Mouse (Mus musculus) intestine, postnatal 0 days (tissue): ENCODE data around the gene Fmn2. TPM values are rescaled to one million over a fixed set of nuclear protein-coding genes. Genes with fewer than 3 reads are reported as not detected.

Experiments used
- ATAC-seq: fragments of 200-750 bp; cut with Nextera tagmentation; 2 replicates; pipeline ENCODE4 v1.8.0; 2017; ENCODE audit warnings: mild to moderate bottlenecking, moderate TSS enrichment, moderate library complexity
- H3K27ac ChIP-seq: fragments of 300-500 bp; sonication (generic); 2 replicates; pipeline ENCODE4 v1.5.1; 2014; ENCODE audit warnings: mild to moderate bottlenecking, low read depth, low read length, moderate library complexity
- H3K27me3 ChIP-seq: fragments of 300-500 bp; sonication (generic); replicated peaks from 2 replicates; pipeline ENCODE4 v1.6.1; 2014; ENCODE audit warnings: low read length, mixed read lengths; ENCODE audit not compliant: control insufficient read depth, insufficient read depth
- H3K36me3 ChIP-seq: fragments of 300-500 bp; sonication (generic); 2 replicates; pipeline ENCODE4 v1.6.1; 2014; ENCODE audit warnings: mild to moderate bottlenecking, moderate library complexity; ENCODE audit not compliant: control insufficient read depth, insufficient read depth
- H3K4me1 ChIP-seq: fragments of 300-500 bp; sonication (generic); replicated peaks from 2 replicates; pipeline ENCODE4 v1.6.1; 2014; ENCODE audit warnings: antibody characterized with exemption, low read length, mixed read lengths; ENCODE audit not compliant: control insufficient read depth, insufficient read depth
- H3K4me2 ChIP-seq: fragments of 300-500 bp; sonication (generic); replicated peaks from 2 replicates; pipeline ENCODE4 v1.6.1; 2014; ENCODE audit warnings: low read depth, mild to moderate bottlenecking, moderate library complexity
- H3K4me3 ChIP-seq: fragments of 300-500 bp; sonication (generic); 2 replicates; pipeline ENCODE4 v1.5.1; 2014; ENCODE audit warnings: low read depth, low read length
- H3K9ac ChIP-seq: fragments of 300-500 bp; sonication (generic); 2 replicates; pipeline ENCODE4 v1.6.1; 2014; ENCODE audit warnings: mild to moderate bottlenecking, low read depth, low read length
- H3K9me3 ChIP-seq: fragments of 300-500 bp; sonication (generic); 2 replicates; pipeline ENCODE4 v1.6.1; 2016; ENCODE audit warnings: mixed run types; ENCODE audit not compliant: control insufficient read depth
- CTCF ChIP-seq: sonication (generic); IDR thresholded peaks from 2 replicates; pipeline ENCODE4 v1.5.1; 2016; ENCODE audit warnings: low read depth, mild to moderate bottlenecking, control low read depth, antibody characterized with exemption, moderate library complexity
- WGBS: fragments of 180-500 bp; shearing (Covaris S2); extraction: QIAGEN DNeasy Blood & Tissue Kit; methylation state at CpG from one replicate; pipeline ENCODE4 v1.1.7; 2014; 5-methylcytosine and 5-hydroxymethylcytosine counted together
- polyA plus RNA-seq: library from polyadenylated mRNA; unstranded; fragments of >200 nt; fragmentation: Nextera tagmentation; extraction: Ambion mirVana; gene quantifications from 2 replicates; pipeline ENCODE4 v1.2.1, GENCODE M21; 2015

Gene Fmn2
- polyA plus RNA-seq, 1 experiment from 2014 or later = 0.25 TPM

- Histone ChIP-seq H3K9ac (no peak overlapping the region), H3K4me3 (no peak overlapping the region), H3K27ac (no peak overlapping the region), H3K36me3 (no peaks in the 10 kb centered on the region), H3K9me3 (no peaks in the 10 kb centered on the region), H3K4me2 (no peak overlapping the region), H3K27me3 (no peaks in the 10 kb centered on the region), H3K4me1 (no peaks in the 10 kb centered on the region)
- no peak for ATAC-seq
- TF ChIP-seq CTCF = no peak
- 81% methylated on average over 8 of the region's 8 CpGs for WGBS
Measured at GRCm38 (mm10) chr1:174738958-174739357, 237.3 kb downstream of the Fmn2 start.

GRCm38 (mm10) chr1:174742667-174743066 is 241.0 kb downstream of the Fmn2 start:
- ATAC-seq = no peak
- Histone ChIP-seq H3K27me3 (no peaks in the 10 kb centered on the region), H3K9ac (no peak overlapping the region), H3K9me3 (no peaks in the 10 kb centered on the region), H3K4me1 (no peaks in the 10 kb centered on the region), H3K27ac (no peak overlapping the region), H3K4me2 (no peak overlapping the region), H3K36me3 (no peaks in the 10 kb centered on the region), H3K4me3 (no peak overlapping the region)
- TF ChIP-seq CTCF = no peak
- 86% methylated on average over 2 of the region's 2 CpGs for WGBS

GRCm38 (mm10) chr1:174748520-174748919 is 246.9 kb downstream of the Fmn2 start:
- ATAC-seq = no peak
- Histone ChIP-seq H3K9ac (no peak overlapping the region), H3K9me3 (no peaks in the 10 kb centered on the region), H3K4me1 (no peaks in the 10 kb centered on the region), H3K36me3 (no peaks in the 10 kb centered on the region), H3K4me3 (no peak overlapping the region), H3K27me3 (no peaks in the 10 kb centered on the region), H3K4me2 (no peak overlapping the region), H3K27ac (no peak overlapping the region)
- TF ChIP-seq CTCF = no peak
- 87% methylated on average over 4 of the region's 4 CpGs for WGBS

- no peak overlapping the region for H3K27ac ChIP-seq
- no peaks in the 10 kb centered on the region for H3K36me3 ChIP-seq
- no peaks in the 10 kb centered on the region for H3K9me3 ChIP-seq
- H3K4me3 ChIP-seq = no peak overlapping the region
- H3K9ac ChIP-seq = no peak overlapping the region
- H3K27me3 ChIP-seq = no peaks in the 10 kb centered on the region
- no peak for TF ChIP-seq CTCF
- H3K4me1 ChIP-seq = no peaks in the 10 kb centered on the region
- no peak overlapping the region for H3K4me2 ChIP-seq
- 42% methylated on average over 3 of the region's 3 CpGs for WGBS
- no peak for ATAC-seq
Measured at GRCm38 (mm10) chr1:174750893-174751461, 249.4 kb downstream of the Fmn2 start.

- Histone ChIP-seq H3K27ac (no peak overlapping the region), H3K9me3 (no peaks in the 10 kb centered on the region), H3K9ac (no peak overlapping the region), H3K36me3 (no peaks in the 10 kb centered on the region), H3K4me1 (no peaks in the 10 kb centered on the region), H3K4me3 (no peak overlapping the region), H3K4me2 (no peak overlapping the region), H3K27me3 (no peaks in the 10 kb centered on the region)
- WGBS = 86% methylated on average over 6 of the region's 6 CpGs
- ATAC-seq = no peak
- no peak for TF ChIP-seq CTCF
Measured at GRCm38 (mm10) chr1:174759354-174759753, 257.7 kb downstream of the Fmn2 start.

- H3K36me3 ChIP-seq = no peaks in the 10 kb centered on the region
- no peak overlapping the region for H3K4me3 ChIP-seq
- H3K27me3 ChIP-seq = no peaks in the 10 kb centered on the region
- H3K4me2 ChIP-seq = no peak overlapping the region
- no peak for TF ChIP-seq CTCF
- no peaks in the 10 kb centered on the region for H3K4me1 ChIP-seq
- H3K9me3 ChIP-seq = no peaks in the 10 kb centered on the region
- no peak for ATAC-seq
- no peak overlapping the region for H3K9ac ChIP-seq
- WGBS = 37% methylated on average over 2 of the region's 2 CpGs
- H3K27ac ChIP-seq = no peak overlapping the region
Measured at GRCm38 (mm10) chr1:174765757-174766156, 264.1 kb downstream of the Fmn2 start.

- Histone ChIP-seq H3K9ac (no peak overlapping the region), H3K4me1 (no peaks in the 10 kb centered on the region), H3K9me3 (no peaks in the 10 kb centered on the region), H3K36me3 (no peaks in the 10 kb centered on the region), H3K4me3 (no peak overlapping the region), H3K27ac (no peak overlapping the region), H3K27me3 (no peaks in the 10 kb centered on the region), H3K4me2 (no peak overlapping the region)
- 93% methylated on average over 3 of the region's 3 CpGs for WGBS
- TF ChIP-seq CTCF = no peak
- ATAC-seq = no peak
Measured at GRCm38 (mm10) chr1:174766852-174767251, 265.2 kb downstream of the Fmn2 start.
